Mouse (Mus musculus) ES-Bruce4 (cell line): ENCODE results near the gene Cmtr1. TPM values are rescaled to one million over a fixed set of nuclear protein-coding genes. Genes with fewer than 3 reads are reported as not detected.

Experiments
- H3K27ac ChIP-seq: 2 replicates; pipeline ENCODE4 v1.5.1; 2012; ENCODE audit warnings: low read length, inconsistent platforms; ENCODE audit not compliant: insufficient read depth
- H3K27me3 ChIP-seq: 2 replicates; pipeline ENCODE4 v1.6.1; 2012; ENCODE audit warnings: mild to moderate bottlenecking, low read length, inconsistent platforms; ENCODE audit not compliant: control insufficient read depth, poor library complexity, insufficient read depth, severe bottlenecking
- H3K36me3 ChIP-seq: 2 replicates; pipeline ENCODE4 v1.6.1; 2012; ENCODE audit warnings: inconsistent platforms, mild to moderate bottlenecking, low read length, moderate library complexity; ENCODE audit not compliant: control insufficient read depth, poor library complexity, insufficient read depth, severe bottlenecking
- H3K4me1 ChIP-seq: one replicate; pipeline ENCODE4 v1.8.1; 2011; ENCODE audit warnings: low read length; ENCODE audit not compliant: control insufficient read depth, insufficient read depth
- H3K4me3 ChIP-seq: 2 replicates; pipeline ENCODE4 v1.5.1; 2011; ENCODE audit warnings: low read depth, mild to moderate bottlenecking, low read length
- H3K9ac ChIP-seq: 2 replicates; pipeline ENCODE4 v1.6.1; 2012; ENCODE audit warnings: low read depth, mild to moderate bottlenecking, inconsistent platforms; ENCODE audit not compliant: poor library complexity, severe bottlenecking
- H3K9me3 ChIP-seq: replicated peaks from 2 replicates; pipeline ENCODE4 v1.6.1; 2012; ENCODE audit warnings: mild to moderate bottlenecking, low read length, inconsistent platforms; ENCODE audit not compliant: control insufficient read depth, poor library complexity, insufficient read depth, severe bottlenecking
- CTCF ChIP-seq: IDR thresholded peaks from one replicate; pipeline ENCODE4 v1.8.1; 2011; ENCODE audit warnings: low read depth, low read length
- EP300 ChIP-seq: IDR thresholded peaks from 2 replicates; pipeline ENCODE4 v1.6.1; 2011; ENCODE audit warnings: low read depth, low read length; ENCODE audit not compliant: insufficient read depth
- POLR2A ChIP-seq: IDR thresholded peaks from one replicate; pipeline ENCODE4 v1.8.1; 2011; ENCODE audit warnings: low read length; ENCODE audit not compliant: insufficient read depth
- polyA plus RNA-seq: library from polyadenylated mRNA; stranded (reverse); fragments of >200 nt; gene quantifications from 2 replicates; pipeline ENCODE4 v1.2.4, GENCODE M21; 2011; ENCODE audit warnings: low read depth; ENCODE audit not compliant: missing spikeins, insufficient read depth, insufficient read length

Gene Cmtr1
- polyA plus RNA-seq, 1 experiment = 79.2 TPM

- H3K4me3 ChIP-seq = no peak overlapping the region
- no peaks in the 10 kb centered on the region for H3K27me3 ChIP-seq
- H3K9ac ChIP-seq = no peak overlapping the region
- no peak overlapping the region for H3K27ac ChIP-seq
- H3K4me1 ChIP-seq = no peaks in the 10 kb centered on the region
- peaks cover 2% of the 10 kb centered on the region for H3K36me3 ChIP-seq
- no peak for TF ChIP-seq POLR2A
- no peak for TF ChIP-seq EP300
- TF ChIP-seq CTCF = no peak
- H3K9me3 ChIP-seq = no peaks in the 10 kb centered on the region
These were observed 2.1 kb upstream of the Cmtr1 start for GRCm38 (mm10) chr17:29658249-29658648.

- no peak for TF ChIP-seq POLR2A
- no peak for TF ChIP-seq CTCF
- no peak for TF ChIP-seq EP300
- no peaks in the 10 kb centered on the region for H3K27me3 ChIP-seq
- H3K36me3 ChIP-seq = peaks cover 13% of the 10 kb centered on the region
- peak overlapping the region; percentile 74 for H3K9ac ChIP-seq
- no peaks in the 10 kb centered on the region for H3K9me3 ChIP-seq
- H3K4me3 ChIP-seq = peak overlapping the region; percentile 96
- no peak overlapping the region for H3K27ac ChIP-seq
- no peaks in the 10 kb centered on the region for H3K4me1 ChIP-seq
These were observed 482 bp downstream of the Cmtr1 start for GRCm38 (mm10) chr17:29660762-29661391.

- no peak overlapping the region for H3K9ac ChIP-seq
- H3K27ac ChIP-seq = no peak overlapping the region
- H3K27me3 ChIP-seq = no peaks in the 10 kb centered on the region
- H3K36me3 ChIP-seq = peaks cover 17% of the 10 kb centered on the region
- TF ChIP-seq CTCF (no peak), EP300 (no peak), POLR2A (no peak)
- no peak overlapping the region for H3K4me3 ChIP-seq
- H3K9me3 ChIP-seq = no peaks in the 10 kb centered on the region
- no peaks in the 10 kb centered on the region for H3K4me1 ChIP-seq
These were observed 1.8 kb downstream of the Cmtr1 start for GRCm38 (mm10) chr17:29662145-29662544.

- Histone ChIP-seq H3K4me3 (no peak overlapping the region; the same call in 1 of the 2 replicates), H3K36me3 (peaks cover 20% of the 10 kb centered on the region), H3K9ac (no peak overlapping the region), H3K27ac (no peak overlapping the region), H3K27me3 (no peaks in the 10 kb centered on the region), H3K9me3 (no peaks in the 10 kb centered on the region), H3K4me1 (no peaks in the 10 kb centered on the region)
- no peak for TF ChIP-seq POLR2A
- TF ChIP-seq EP300 = no peak
- TF ChIP-seq CTCF = no peak
These were observed 7.9 kb downstream of the Cmtr1 start for GRCm38 (mm10) chr17:29668051-29668986.

GRCm38 (mm10) chr17:29669030-29669429 lies 8.6 kb downstream of the Cmtr1 start:
- TF ChIP-seq EP300 = no peak
- no peak for TF ChIP-seq POLR2A
- TF ChIP-seq CTCF = no peak
- Histone ChIP-seq H3K9me3 (no peaks in the 10 kb centered on the region), H3K4me1 (no peaks in the 10 kb centered on the region), H3K4me3 (no peak overlapping the region), H3K9ac (no peak overlapping the region), H3K27ac (no peak overlapping the region), H3K36me3 (peaks cover 21% of the 10 kb centered on the region), H3K27me3 (no peaks in the 10 kb centered on the region)

- Histone ChIP-seq H3K9me3 (no peaks in the 10 kb centered on the region), H3K9ac (no peak overlapping the region), H3K27me3 (no peaks in the 10 kb centered on the region), H3K36me3 (peaks cover 20% of the 10 kb centered on the region), H3K4me3 (no peak overlapping the region), H3K27ac (no peak overlapping the region), H3K4me1 (no peaks in the 10 kb centered on the region)
- TF ChIP-seq CTCF = no peak
- no peak for TF ChIP-seq POLR2A
- no peak for TF ChIP-seq EP300
These were observed 9.5 kb downstream of the Cmtr1 start for GRCm38 (mm10) chr17:29669936-29670335.
